Mouse (Mus musculus) ES-E14 (cell line): Measurements from ENCODE around the gene Map4k3.

Source experiments
- CHD2 ChIP-seq: IDR thresholded peaks from 2 replicates; pipeline ENCODE4 v1.6.1; 2014; ENCODE audit warnings: mild to moderate bottlenecking, low read depth, low read length, inconsistent platforms
- MAFK ChIP-seq: IDR thresholded peaks from 2 replicates; pipeline ENCODE4 v1.6.1; 2014; ENCODE audit warnings: mild to moderate bottlenecking, low read depth, low read length, inconsistent platforms; ENCODE audit not compliant: insufficient read depth

DNA sequence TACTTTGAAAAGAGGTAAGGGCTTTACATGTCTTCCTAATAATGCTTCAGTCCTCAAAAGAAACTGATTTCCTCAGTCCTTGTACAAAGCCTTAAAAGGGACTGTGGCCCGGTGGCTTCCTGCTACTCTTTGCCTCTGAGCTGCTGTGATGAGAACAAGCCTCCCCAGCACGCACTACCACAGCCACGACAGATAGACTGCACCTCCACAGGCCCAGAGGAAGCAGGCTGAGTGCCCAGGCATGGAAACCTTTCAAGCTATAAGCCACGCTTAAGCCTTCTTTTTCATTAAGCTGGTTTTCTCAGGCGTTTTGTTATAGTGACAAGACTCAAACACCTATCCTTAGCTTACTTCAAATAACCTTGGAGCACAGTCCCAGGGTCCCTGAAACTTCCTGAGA lies 10.0 kb downstream of the Map4k3 start:
- TF ChIP-seq CHD2 (no peak), MAFK (no peak)
